Mouse (Mus musculus) kidney, postnatal 25 days (tissue): ENCODE data around the gene Oas2.

Source experiments
- DNase-seq, 2 experiments: peaks; one replicate each; pipeline ENCODE4 v3.0.0; 2021; ENCODE audit warnings: mixed read lengths in 2 of 2

Gene Oas2

GRCm38 (mm10) chr5:120694695-120695074, 55.0 kb downstream of the Oas2 start:
- no peak for DNase-seq

- DNase-seq = no peak
Measured at GRCm38 (mm10) chr5:120693931-120694694, 55.5 kb downstream of the Oas2 start.

GRCm38 (mm10) chr5:120692034-120692433, 57.6 kb downstream of the Oas2 start:
- no peak for DNase-seq

- DNase-seq = no peak
Measured at GRCm38 (mm10) chr5:120690417-120690816, 59.2 kb downstream of the Oas2 start.

- no peak for DNase-seq
Measured at GRCm38 (mm10) chr5:120688434-120688833, 61.2 kb downstream of the Oas2 start.

GRCm38 (mm10) chr5:120687897-120688296, 61.8 kb downstream of the Oas2 start:
- no peak for DNase-seq

- no peak for DNase-seq
Measured at GRCm38 (mm10) chr5:120687484-120687851, 62.2 kb downstream of the Oas2 start.

- no peak for DNase-seq
Measured at GRCm38 (mm10) chr5:120686749-120687483, 62.7 kb downstream of the Oas2 start.

- DNase-seq = no peak
Measured at GRCm38 (mm10) chr5:120685678-120686077, 64.0 kb downstream of the Oas2 start.

GRCm38 (mm10) chr5:120682982-120683771, 66.5 kb downstream of the Oas2 start:
- no peak for DNase-seq

GRCm38 (mm10) chr5:120680918-120681317, 68.7 kb downstream of the Oas2 start:
- DNase-seq = no peak
